Mouse (Mus musculus) testis, postnatal 14 days (tissue): ENCODE measurements at regions not wholly inside any gene's neighbourhood (a gene's known extent, or its start where the extent isn't known, plus 50 kb on each side); places are given as distances from the start of the nearest gene placed in this dataset.
"Not testable (repeated sequence)": the region's sequence is repeated elsewhere in the genome, so short reads cannot be mapped to it uniquely, and the experiment has no call there.

Experiments
- DNase-seq: peaks from one replicate; pipeline ENCODE4 v3.0.0; 2021; ENCODE audit warnings: low spot score

GRCm38 (mm10) chrX:70871209-70871608, 178.8 kb upstream of the Mamld1 start:
- no peak for DNase-seq

GRCm38 (mm10) chrX:70881326-70881725, 168.7 kb upstream of the Mamld1 start:
- DNase-seq, result peak; percentile 58

- DNase-seq, result no peak
Observed at GRCm38 (mm10) chrX:70883461-70883860, 166.6 kb upstream of the Mamld1 start.

- no peak for DNase-seq
Observed at GRCm38 (mm10) chrX:70894517-70894916, 155.5 kb upstream of the Mamld1 start.

GRCm38 (mm10) chrX:70895554-70895953, 154.5 kb upstream of the Mamld1 start:
- DNase-seq, result no peak

- no peak for DNase-seq
Observed at GRCm38 (mm10) chrX:70897110-70897721, 152.8 kb upstream of the Mamld1 start.

- not testable (repeated sequence) for DNase-seq
Observed at GRCm38 (mm10) chrX:70898836-70899235, 151.2 kb upstream of the Mamld1 start.

GRCm38 (mm10) chrX:70899720-70900479, 150.2 kb upstream of the Mamld1 start:
- no peak for DNase-seq

GRCm38 (mm10) chrX:70925646-70926045, 124.4 kb upstream of the Mamld1 start:
- no peak for DNase-seq

- no peak for DNase-seq
Observed at GRCm38 (mm10) chrX:70931944-70932343, 118.1 kb upstream of the Mamld1 start.

- no peak for DNase-seq
Observed at GRCm38 (mm10) chrX:70945382-70945781, 104.7 kb upstream of the Mamld1 start.

GRCm38 (mm10) chrX:70946052-70946451, 104.0 kb upstream of the Mamld1 start:
- DNase-seq, result no peak

GRCm38 (mm10) chrX:70949232-70949631, 100.8 kb upstream of the Mamld1 start:
- DNase-seq, result no peak

- DNase-seq, result no peak
Observed at GRCm38 (mm10) chrX:70953022-70953421, 97.0 kb upstream of the Mamld1 start.
